Mouse (Mus musculus) liver, postnatal 0 days (tissue): ENCODE results near the gene Spen. TPM values are rescaled to one million over a fixed set of nuclear protein-coding genes. Genes with fewer than 3 reads are reported as not detected.

ENCODE experiments used
- ATAC-seq: fragments of 200-750 bp; cut with Nextera tagmentation; 2 replicates; pipeline ENCODE4 v1.8.0; 2017; ENCODE audit warnings: mild to moderate bottlenecking, moderate library complexity
- DNase-seq: peaks from one replicate; pipeline ENCODE4 v3.0.0-alpha.2; 2016
- H3K27ac ChIP-seq: fragments of 300-500 bp; sonication (generic); 2 replicates; pipeline ENCODE4 v1.5.1; 2014; ENCODE audit warnings: antibody characterized with exemption, moderate library complexity, mild to moderate bottlenecking, low read depth
- H3K27me3 ChIP-seq: fragments of 300-500 bp; sonication (generic); 2 replicates; pipeline ENCODE4 v1.6.1; 2014; ENCODE audit warnings: low read length, control low read depth, mixed read lengths; ENCODE audit not compliant: insufficient read depth
- H3K36me3 ChIP-seq: fragments of 300-500 bp; sonication (generic); replicated peaks from 2 replicates; pipeline ENCODE4 v1.6.1; 2014; ENCODE audit warnings: mild to moderate bottlenecking, control low read depth, low read length, moderate library complexity, mixed read lengths; ENCODE audit not compliant: insufficient read depth
- H3K4me1 ChIP-seq: fragments of 300-500 bp; sonication (generic); 2 replicates; pipeline ENCODE4 v1.6.1; 2014; ENCODE audit warnings: antibody characterized with exemption, mild to moderate bottlenecking, control low read depth; ENCODE audit not compliant: insufficient read depth
- H3K4me2 ChIP-seq: fragments of 300-500 bp; sonication (generic); 2 replicates; pipeline ENCODE4 v1.6.1; 2014; ENCODE audit warnings: low read depth, mild to moderate bottlenecking, low read length, moderate library complexity, mixed read lengths
- H3K4me3 ChIP-seq: fragments of 300-500 bp; sonication (generic); 2 replicates; pipeline ENCODE4 v1.5.1; 2014; ENCODE audit warnings: low read depth, low read length
- H3K9ac ChIP-seq: fragments of 300-500 bp; sonication (generic); replicated peaks from 2 replicates; pipeline ENCODE4 v1.6.1; 2014; ENCODE audit warnings: mild to moderate bottlenecking, moderate library complexity
- H3K9me3 ChIP-seq: fragments of 300-500 bp; sonication (generic); 2 replicates; pipeline ENCODE4 v1.6.1; 2016; ENCODE audit warnings: mild to moderate bottlenecking, control low read depth, low read length, mixed read lengths
- CTCF ChIP-seq: sonication (generic); IDR thresholded peaks from 2 replicates; pipeline ENCODE4 v1.5.1; 2016; ENCODE audit warnings: antibody characterized with exemption, low read depth
- EP300 ChIP-seq: IDR thresholded peaks from 2 replicates; pipeline ENCODE4 v1.6.1; 2016; ENCODE audit warnings: antibody characterized with exemption, low read depth, mild to moderate bottlenecking
- WGBS: fragments of 180-500 bp; shearing (Covaris S2); extraction: QIAGEN DNeasy Blood & Tissue Kit; methylation state at CpG from one replicate; pipeline ENCODE4 v1.1.7; 2014; ENCODE audit not compliant: insufficient replicate concordance; 5-methylcytosine and 5-hydroxymethylcytosine counted together
- polyA plus RNA-seq: library from polyadenylated mRNA; unstranded; fragments of >200 nt; fragmentation: Nextera tagmentation; extraction: Ambion mirVana; gene quantifications from 2 replicates; pipeline ENCODE4 v1.2.1, GENCODE M21; 2015

Spen gene
- polyA plus RNA-seq, 1 experiment from 2014 or later: 3.0 TPM

- ATAC-seq: no peak
- H3K36me3 ChIP-seq: peaks cover 98% of the 10 kb centered on the region
Observed at GRCm38 (mm10) chr4:141474431-141474830, 64.0 kb downstream of the Spen start.

GRCm38 (mm10) chr4:141472641-141473321, 65.6 kb downstream of the Spen start:
- no peak for TF ChIP-seq CTCF
- WGBS: 94% methylated on average over 32 of the region's 32 CpGs
- ATAC-seq (no peak), DNase-seq (no peak)
- Histone ChIP-seq H3K9me3 (no peaks in the 10 kb centered on the region; the same call in 1 of the 2 replicates), H3K9ac (no peak overlapping the region), H3K4me2 (no peak overlapping the region), H3K27me3 (no peaks in the 10 kb centered on the region), H3K4me1 (no peaks in the 10 kb centered on the region), H3K4me3 (no peak overlapping the region), H3K27ac (no peak overlapping the region), H3K36me3 (peaks cover 97% of the 10 kb centered on the region)

More at GRCm38 (mm10) chr4:141474431-141474830, 64.0 kb downstream of the Spen start:
- no peak overlapping the region for H3K27ac ChIP-seq
- no peaks in the 10 kb centered on the region for H3K27me3 ChIP-seq
- peaks cover 7% of the 10 kb centered on the region; the same call in 1 of the 2 replicates for H3K9me3 ChIP-seq
- H3K9ac ChIP-seq: no peak overlapping the region
- no peaks in the 10 kb centered on the region; the same call in 1 of the 2 replicates for H3K4me1 ChIP-seq
- no peak overlapping the region for H3K4me2 ChIP-seq
- 90% methylated on average over 19 of the region's 19 CpGs for WGBS
- H3K4me3 ChIP-seq: no peak overlapping the region
- no peak for DNase-seq
- TF ChIP-seq EP300 (no peak), CTCF (no peak)

- Histone ChIP-seq H3K9me3 (no peaks in the 10 kb centered on the region; the same call in 1 of the 2 replicates), H3K4me2 (no peak overlapping the region), H3K4me3 (no peak overlapping the region), H3K27ac (no peak overlapping the region), H3K36me3 (peaks cover 96% of the 10 kb centered on the region), H3K4me1 (no peaks in the 10 kb centered on the region), H3K27me3 (no peaks in the 10 kb centered on the region), H3K9ac (no peak overlapping the region)
- TF ChIP-seq CTCF: no peak
- no peak for TF ChIP-seq EP300
- DNase-seq: no peak
- no peak for ATAC-seq
- WGBS: 98% methylated on average over 16 of the region's 16 CpGs
Observed at GRCm38 (mm10) chr4:141471491-141471890, 66.9 kb downstream of the Spen start.

GRCm38 (mm10) chr4:141469343-141469742, 69.1 kb downstream of the Spen start:
- DNase-seq: no peak
- 89% methylated on average over 9 of the region's 9 CpGs for WGBS

GRCm38 (mm10) chr4:141468576-141468975, 69.8 kb downstream of the Spen start:
- WGBS: 72% methylated on average over 10 of the region's 10 CpGs
- no peaks in the 10 kb centered on the region for H3K9me3 ChIP-seq
- no peak overlapping the region for H3K9ac ChIP-seq
- no peak overlapping the region for H3K4me3 ChIP-seq
- H3K36me3 ChIP-seq: peaks cover 95% of the 10 kb centered on the region
- no peaks in the 10 kb centered on the region for H3K27me3 ChIP-seq
- no peak overlapping the region for H3K27ac ChIP-seq
- no peaks in the 10 kb centered on the region for H3K4me1 ChIP-seq
- no peak for DNase-seq
- ATAC-seq: no peak
- H3K4me2 ChIP-seq: no peak overlapping the region
- TF ChIP-seq EP300 (no peak), CTCF (no peak)

More at GRCm38 (mm10) chr4:141469343-141469742, 69.1 kb downstream of the Spen start:
- no peak for TF ChIP-seq EP300
- TF ChIP-seq CTCF: no peak
- H3K4me1 ChIP-seq: no peaks in the 10 kb centered on the region
- no peaks in the 10 kb centered on the region for H3K27me3 ChIP-seq
- H3K27ac ChIP-seq: no peak overlapping the region
- no peak overlapping the region for H3K4me2 ChIP-seq
- no peak for ATAC-seq
- no peak overlapping the region for H3K4me3 ChIP-seq
- no peaks in the 10 kb centered on the region for H3K9me3 ChIP-seq
- no peak overlapping the region for H3K9ac ChIP-seq
- H3K36me3 ChIP-seq: peaks cover 95% of the 10 kb centered on the region

- Histone ChIP-seq H3K27me3 (no peaks in the 10 kb centered on the region), H3K4me1 (no peaks in the 10 kb centered on the region), H3K27ac (no peak overlapping the region), H3K4me2 (no peak overlapping the region), H3K4me3 (no peak overlapping the region), H3K9me3 (no peaks in the 10 kb centered on the region), H3K9ac (no peak overlapping the region), H3K36me3 (peaks cover 86% of the 10 kb centered on the region)
- TF ChIP-seq CTCF: no peak
- TF ChIP-seq EP300: no peak
- DNase-seq (no peak), ATAC-seq (no peak)
- 91% methylated on average over 6 of the region's 6 CpGs for WGBS
Observed at GRCm38 (mm10) chr4:141467581-141467927, 70.8 kb downstream of the Spen start.
